18 mouse cellular contexts compared by ENCODE assay signal in the genomic region with DNA sequence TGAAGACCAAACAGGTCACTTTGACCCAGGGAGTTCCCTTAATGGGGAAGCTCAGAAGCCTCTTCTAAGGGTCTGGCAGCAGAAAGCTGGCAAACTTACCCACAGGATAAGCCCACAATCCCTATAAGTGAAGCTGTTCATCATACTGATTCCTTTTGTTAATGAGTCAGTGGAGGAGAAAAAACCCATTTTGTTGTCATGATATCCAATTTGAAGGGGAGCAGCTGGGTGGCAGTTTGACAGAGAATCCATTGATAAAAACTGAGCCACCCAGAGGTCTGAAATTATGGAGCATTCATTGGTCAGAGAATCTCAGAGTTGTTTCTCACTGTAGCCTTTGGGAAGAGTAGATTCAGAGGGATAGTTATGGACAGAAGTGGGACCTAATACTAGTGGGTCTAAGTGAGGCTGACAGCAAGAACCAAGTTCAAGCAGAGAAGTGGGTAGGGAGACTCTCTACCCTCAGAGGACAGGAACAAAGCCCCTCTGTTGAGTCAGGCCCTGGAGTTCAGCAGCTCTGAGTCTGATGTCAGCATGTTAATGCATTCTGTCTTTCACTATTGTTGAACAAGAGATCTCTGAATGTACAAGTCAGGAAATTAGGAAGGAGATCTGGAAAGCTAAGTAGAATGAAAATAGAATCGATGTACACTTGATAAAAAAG. TPM values are rescaled to one million over a fixed set of nuclear protein-coding genes. Genes with fewer than 3 reads are reported as not detected.
A peak's percentile ranks its signal among the peaks of the same experiment; 100 is the strongest.
DNase-seq lines count a peak whose midpoint lies in the region; ATAC-seq and TF ChIP-seq lines count a peak whose summit lies in the region.
"Had no signal": no experiment of that assay in that cellular context is flagged by ENCODE, and none has a peak within 500 bp of the region (broad histone marks: within the 10 kb centered on the region; RNA-seq: fewer than 3 reads in every experiment).

No protein-coding gene starts in this region.

- H3K27ac ChIP-seq in hindbrain, embryonic 11.5 days (ENCODE audit: low read depth, low read length) = no peak overlapping the region; the same call in 1 of the 2 replicates
- H3K27ac ChIP-seq in hindbrain, embryonic 13.5 days = no peak overlapping the region
- H3K27ac ChIP-seq in midbrain, postnatal 0 days (ENCODE audit: low read depth, low read length) = no peak overlapping the region
- H3K27ac ChIP-seq in midbrain, embryonic 14.5 days (replicated peaks; ENCODE audit: low read depth, low read length) = no peak overlapping the region
- H3K27ac ChIP-seq in thymus, adult 2 months (ENCODE audit: control insufficient read depth, insufficient read depth, low read length) = no peak overlapping the region
- H3K27ac ChIP-seq: neural tube, embryonic 13.5 days; stomach, embryonic 15.5 days had no signal

- H3K4me1 ChIP-seq in hindbrain, embryonic 11.5 days (replicated peaks; ENCODE audit: control insufficient read depth, insufficient read depth, low read length) = no peaks in the 10 kb centered on the region
- no peaks in the 10 kb centered on the region for H3K4me1 ChIP-seq in hindbrain, embryonic 13.5 days (replicated peaks)
- no peaks in the 10 kb centered on the region for H3K4me1 ChIP-seq in midbrain, postnatal 0 days (ENCODE audit: insufficient read depth, low read length)
- H3K4me1 ChIP-seq in midbrain, embryonic 14.5 days (ENCODE audit: control insufficient read depth, insufficient read depth, low read length) = no peaks in the 10 kb centered on the region
- H3K4me1 ChIP-seq in thymus, adult 2 months (replicated peaks; ENCODE audit: control insufficient read depth, insufficient read depth, low read length) = no peaks in the 10 kb centered on the region
- H3K4me1 ChIP-seq: neural tube, embryonic 13.5 days; stomach, embryonic 15.5 days had no signal

- no peak for TF ChIP-seq POLR2A in thymus, adult 2 months (IDR thresholded peaks at IDR 0.05; ENCODE audit: control insufficient read depth, extremely low read depth, insufficient read depth, low read length, poor library complexity)

- H3K9ac ChIP-seq in hindbrain, embryonic 11.5 days (ENCODE audit: low read depth, low read length) = no peak overlapping the region
- H3K9ac ChIP-seq in hindbrain, embryonic 13.5 days = no peak overlapping the region
- H3K9ac ChIP-seq in midbrain, postnatal 0 days (replicated peaks; ENCODE audit: low read length, poor library complexity, severe bottlenecking) = no peak overlapping the region
- no peak overlapping the region for H3K9ac ChIP-seq in midbrain, embryonic 14.5 days (replicated peaks; ENCODE audit: low read length)
- H3K9ac ChIP-seq: neural tube, embryonic 13.5 days; stomach, embryonic 15.5 days had no signal

- TF ChIP-seq CTCF in midbrain, postnatal 0 days (IDR thresholded peaks at IDR 0.05) = no peak
- TF ChIP-seq CTCF in thymus, adult 2 months (IDR thresholded peaks at IDR 0.05; ENCODE audit: borderline replicate concordance, control insufficient read depth, extremely low read depth, insufficient read depth, low read length, poor library complexity) = no peak

- H3K27me3 ChIP-seq in hindbrain, embryonic 11.5 days (ENCODE audit: control insufficient read depth, insufficient read depth, low read length) = no peaks in the 10 kb centered on the region
- H3K27me3 ChIP-seq in hindbrain, embryonic 13.5 days = no peaks in the 10 kb centered on the region
- H3K27me3 ChIP-seq in midbrain, postnatal 0 days (ENCODE audit: insufficient read depth, low read length) = no peaks in the 10 kb centered on the region
- H3K27me3 ChIP-seq in midbrain, embryonic 14.5 days (ENCODE audit: control insufficient read depth, insufficient read depth, low read length) = no peaks in the 10 kb centered on the region
- H3K27me3 ChIP-seq in thymus, adult 2 months (ENCODE audit: control insufficient read depth, insufficient read depth, low read length) = no peaks in the 10 kb centered on the region
- H3K27me3 ChIP-seq: CH12.LX; neural tube, embryonic 13.5 days; stomach, embryonic 15.5 days had no signal

- no peaks in the 10 kb centered on the region for H3K9me3 ChIP-seq in hindbrain, embryonic 11.5 days (ENCODE audit: control insufficient read depth, low read length)
- no peaks in the 10 kb centered on the region for H3K9me3 ChIP-seq in hindbrain, embryonic 13.5 days
- no peaks in the 10 kb centered on the region for H3K9me3 ChIP-seq in midbrain, postnatal 0 days (ENCODE audit: low read length)
- H3K9me3 ChIP-seq in midbrain, embryonic 14.5 days (ENCODE audit: control insufficient read depth, low read length) = no peaks in the 10 kb centered on the region
- H3K9me3 ChIP-seq: neural tube, embryonic 13.5 days; stomach, embryonic 15.5 days had no signal

- H3K36me3 ChIP-seq in hindbrain, embryonic 11.5 days (ENCODE audit: control insufficient read depth, insufficient read depth, low read length) = no peaks in the 10 kb centered on the region
- no peaks in the 10 kb centered on the region for H3K36me3 ChIP-seq in hindbrain, embryonic 13.5 days
- H3K36me3 ChIP-seq in midbrain, postnatal 0 days (ENCODE audit: insufficient read depth, low read length) = no peaks in the 10 kb centered on the region
- H3K36me3 ChIP-seq in midbrain, embryonic 14.5 days (ENCODE audit: control insufficient read depth, insufficient read depth, low read length) = no peaks in the 10 kb centered on the region
- no peaks in the 10 kb centered on the region for H3K36me3 ChIP-seq in thymus, adult 2 months (ENCODE audit: control insufficient read depth, insufficient read depth, low read length)
- H3K36me3 ChIP-seq: neural tube, embryonic 13.5 days; stomach, embryonic 15.5 days had no signal

- 68% methylated on average over 1 of the region's 1 CpGs for WGBS in hindbrain, embryonic 11.5 days
- WGBS in hindbrain, embryonic 13.5 days = 64% methylated on average over 1 of the region's 1 CpGs
- 53% methylated on average over 1 of the region's 1 CpGs for WGBS in midbrain, postnatal 0 days
- 56% methylated on average over 1 of the region's 1 CpGs for WGBS in midbrain, embryonic 14.5 days
- 56% methylated on average over 1 of the region's 1 CpGs for WGBS in thymus, adult 2 months

- no peak overlapping the region for H3K4me2 ChIP-seq in hindbrain, embryonic 11.5 days (replicated peaks; ENCODE audit: low read depth, low read length)
- no peak overlapping the region for H3K4me2 ChIP-seq in hindbrain, embryonic 13.5 days
- H3K4me2 ChIP-seq in midbrain, postnatal 0 days (ENCODE audit: low read depth, low read length, poor library complexity, severe bottlenecking) = no peak overlapping the region
- H3K4me2 ChIP-seq in midbrain, embryonic 14.5 days (ENCODE audit: low read length) = no peak overlapping the region
- H3K4me2 ChIP-seq: neural tube, embryonic 13.5 days; stomach, embryonic 15.5 days had no signal

- DNase-seq in cerebellum, adult 11-12 months = peak; percentile 2
- no peak for DNase-seq in cerebellum, adult 8-10 months
- DNase-seq in hindbrain, embryonic 11.5 days (ENCODE audit: low spot score) = peak; percentile 2
- peak; percentile 23 for DNase-seq in midbrain, postnatal 0 days (ENCODE audit: low spot score)
- DNase-seq in midbrain, embryonic 14.5 days = no peak
- no peak for DNase-seq in adrenal gland, adult 18-20 months (ENCODE audit: low spot score in 2 of 2)
- DNase-seq in thymus, adult 2 months = no peak
- DNase-seq: cerebellum, adult 11 months; gastrocnemius, postnatal 25 days; heart, postnatal 10 days; lung, adult 2 months; lung, postnatal 4 days; spleen, adult 18-20 months; thymus, postnatal 14 days had no signal

- no peak overlapping the region for H3K4me3 ChIP-seq in hindbrain, embryonic 11.5 days (ENCODE audit: low read depth, low read length)
- H3K4me3 ChIP-seq in hindbrain, embryonic 13.5 days = no peak overlapping the region
- no peak overlapping the region for H3K4me3 ChIP-seq in midbrain, postnatal 0 days (ENCODE audit: low read depth, low read length)
- H3K4me3 ChIP-seq in midbrain, embryonic 14.5 days (replicated peaks; ENCODE audit: low read depth, low read length) = no peak overlapping the region
- no peak overlapping the region for H3K4me3 ChIP-seq in thymus, adult 2 months (ENCODE audit: control insufficient read depth, insufficient read depth, low read length)
- H3K4me3 ChIP-seq: neural tube, embryonic 13.5 days; stomach, embryonic 15.5 days had no signal

- ATAC-seq in hindbrain, embryonic 11.5 days (ENCODE audit: low FRiP score) = peak; percentile 67
- ATAC-seq in hindbrain, embryonic 13.5 days (ENCODE audit: low FRiP score) = no peak
- peak; percentile 66 for ATAC-seq in midbrain, postnatal 0 days (ENCODE audit: low FRiP score)
- ATAC-seq in midbrain, embryonic 14.5 days (ENCODE audit: low FRiP score, low TSS enrichment) = no peak

RNA-seq across cellular contexts. Expression of gene Cyp2j9, which starts 9.8 kb away (rescaled TPM):
- polyA plus RNA-seq in hindbrain, embryonic 11.5 days (2014; fragmentation: Nextera tagmentation; extraction: Ambion mirVana) = 0.68 and 0.86 TPM in 2 replicates
- 4.5 and 5.1 TPM in 2 replicates for polyA plus RNA-seq in hindbrain, embryonic 13.5 days (2015; fragmentation: Nextera tagmentation; extraction: Ambion mirVana)
- 14.4 and 21.4 TPM in 2 replicates for total RNA-seq in midbrain, postnatal 0 days (2014; rRNA removed)
- polyA plus RNA-seq in midbrain, postnatal 0 days (2015; fragmentation: Nextera tagmentation; extraction: Ambion mirVana) = 12.8 and 18.1 TPM in 2 replicates
- 3.9 and 4.9 TPM in 2 replicates for polyA plus RNA-seq in midbrain, embryonic 14.5 days (2014; fragmentation: Nextera tagmentation; extraction: Ambion mirVana)
- 1 to 10 TPM; 1.3 to 2.2 TPM for total RNA-seq in adrenal gland, adult 18-20 months (2021)
- polyA plus RNA-seq in thymus, adult 2 months (2012; rRNA removed) = 1.1 and 1.3 TPM in 2 replicates
- total RNA-seq: CH12.LX had no signal

RNA-seq across cellular contexts. Expression of gene Cyp2j6, which starts 28.1 kb away (rescaled TPM):
- 4.4 and 5.2 TPM in 2 replicates for polyA plus RNA-seq in hindbrain, embryonic 11.5 days (2014; fragmentation: Nextera tagmentation; extraction: Ambion mirVana)
- 6.0 and 6.1 TPM in 2 replicates for polyA plus RNA-seq in hindbrain, embryonic 13.5 days (2015; fragmentation: Nextera tagmentation; extraction: Ambion mirVana)
- 9.5 and 9.6 TPM in 2 replicates for total RNA-seq in midbrain, postnatal 0 days (2014; rRNA removed)
- 8.6 and 10.2 TPM in 2 replicates for polyA plus RNA-seq in midbrain, postnatal 0 days (2015; fragmentation: Nextera tagmentation; extraction: Ambion mirVana)
- 4.4 and 4.7 TPM in 2 replicates for polyA plus RNA-seq in midbrain, embryonic 14.5 days (2014; fragmentation: Nextera tagmentation; extraction: Ambion mirVana)
- 1 to 10 TPM; 4.4 to 6.0 TPM for total RNA-seq in adrenal gland, adult 18-20 months (2021)
- 0.80 and 0.92 TPM in 2 replicates for polyA plus RNA-seq in thymus, adult 2 months (2012; rRNA removed)
- total RNA-seq: CH12.LX had no signal

Comparison
In these comparisons a context has a peak if more than half of its experiments do, and no peak if none do; other contexts are left out.
1. DNase-seq: peak in cerebellum, adult 11-12 months (single experiment), hindbrain, embryonic 11.5 days (single experiment) and midbrain, postnatal 0 days (single experiment); none in cerebellum, adult 8-10 months (single experiment), midbrain, embryonic 14.5 days (single experiment), adrenal gland, adult 18-20 months (0 of 2) and thymus, adult 2 months (single experiment).
2. ATAC-seq: peak in hindbrain, embryonic 11.5 days (single experiment) and midbrain, postnatal 0 days (single experiment); none in hindbrain, embryonic 13.5 days (single experiment) and midbrain, embryonic 14.5 days (single experiment).